Mouse (Mus musculus) myocyte (in vitro differentiated cells): ENCODE results near the gene Bcl2.

Experiments used
- E2F4 ChIP-seq: IDR thresholded peaks from one replicate; pipeline ENCODE4 v1.6.1; 2011; ENCODE audit warnings: mild to moderate bottlenecking, control low read depth, moderate library complexity; ENCODE audit not compliant: insufficient read depth
- MYOD1 ChIP-seq, 3 experiments: IDR thresholded peaks; one replicate each; pipeline ENCODE4 v1.6.1; 2011; ENCODE audit warnings: control low read depth in 2 of 3, low read depth in 2 of 3, mild to moderate bottlenecking in 2 of 3, moderate library complexity in 1 of 3; ENCODE audit not compliant: insufficient read length in 2 of 3, control insufficient read depth in 1 of 3
- MYOG ChIP-seq, 3 experiments: IDR thresholded peaks; one replicate each; pipeline ENCODE4 v1.6.1; 2011; ENCODE audit warnings: control low read depth in 2 of 3, low read depth in 2 of 3, mild to moderate bottlenecking in 2 of 3; ENCODE audit not compliant: insufficient read length in 2 of 3, control insufficient read depth in 1 of 3, insufficient read depth in 1 of 3
- POLR2A ChIP-seq: IDR thresholded peaks from one replicate; pipeline ENCODE4 v1.6.1; 2011; ENCODE audit warnings: low read depth, mild to moderate bottlenecking, control low read depth, moderate library complexity; ENCODE audit not compliant: insufficient read length

DNA sequence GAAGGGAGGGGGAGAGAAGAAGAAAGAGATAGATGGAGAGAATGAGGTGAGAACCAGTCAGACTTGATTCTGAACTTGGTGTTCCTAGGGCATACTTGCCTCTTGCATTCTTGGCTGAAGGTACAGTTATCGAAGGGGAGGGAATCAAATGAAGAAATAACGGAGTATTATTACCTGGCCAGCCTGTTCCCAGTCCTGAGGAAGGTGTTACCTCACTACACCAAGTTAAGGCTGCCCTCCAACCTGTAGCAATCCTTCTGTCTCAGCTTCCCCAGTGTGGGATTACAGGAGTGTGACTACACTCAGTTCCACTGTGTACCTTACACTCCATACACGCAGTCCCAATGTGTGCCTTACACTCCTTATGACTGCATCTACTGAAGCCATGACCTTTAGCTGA, 151.3 kb downstream of the Bcl2 start:
- TF ChIP-seq E2F4 (no peak), POLR2A (no peak), MYOG (IDR thresholded peaks at IDR 0.05; ENCODE audit: control insufficient read depth in 1 of 3, insufficient read depth in 1 of 3, insufficient read length in 2 of 3, low read depth in 2 of 3) (no peak), MYOD1 (IDR thresholded peaks at IDR 0.05; ENCODE audit: control insufficient read depth in 1 of 3, insufficient read length in 2 of 3, low read depth in 2 of 3) (no peak)
